Mouse (Mus musculus) forebrain, embryonic 15.5 days (tissue): ENCODE measurements at regions not wholly inside any gene's neighbourhood (a gene's known extent, or its start where the extent isn't known, plus 50 kb on each side); places are given as distances from the start of the nearest gene placed in this dataset.
A peak's percentile ranks its signal among the peaks of the same experiment; 100 is the strongest.

Experiments
- ATAC-seq: fragments of 200-750 bp; cut with Nextera tagmentation; replicated peaks from 2 replicates; pipeline ENCODE4 v1.8.0; 2017; ENCODE audit warnings: mild to moderate bottlenecking, moderate TSS enrichment, moderate library complexity
- H3K27ac ChIP-seq: fragments of 300-500 bp; sonication (generic); replicated peaks from 2 replicates; pipeline ENCODE4 v1.5.1; 2015; ENCODE audit warnings: mild to moderate bottlenecking, inconsistent platforms
- H3K27me3 ChIP-seq: fragments of 300-500 bp; sonication (generic); 2 replicates; pipeline ENCODE4 v1.6.1; 2015; ENCODE audit warnings: inconsistent platforms
- H3K36me3 ChIP-seq: fragments of 300-500 bp; sonication (generic); 2 replicates; pipeline ENCODE4 v1.6.1; 2015; ENCODE audit warnings: mild to moderate bottlenecking, inconsistent platforms
- H3K4me1 ChIP-seq: fragments of 300-500 bp; sonication (generic); 2 replicates; pipeline ENCODE4 v1.6.1; 2015; ENCODE audit warnings: inconsistent platforms
- H3K4me2 ChIP-seq: fragments of 300-500 bp; sonication (generic); replicated peaks from 2 replicates; pipeline ENCODE4 v1.6.1; 2015; ENCODE audit warnings: mild to moderate bottlenecking, inconsistent platforms
- H3K4me3 ChIP-seq: fragments of 300-500 bp; sonication (generic); 2 replicates; pipeline ENCODE4 v1.5.1; 2015; ENCODE audit warnings: mild to moderate bottlenecking, inconsistent platforms
- H3K9ac ChIP-seq: fragments of 300-500 bp; sonication (generic); replicated peaks from 2 replicates; pipeline ENCODE4 v1.6.1; 2015; ENCODE audit warnings: mild to moderate bottlenecking, inconsistent platforms
- H3K9me3 ChIP-seq: fragments of 300-500 bp; sonication (generic); 2 replicates; pipeline ENCODE4 v1.6.1; 2016; ENCODE audit warnings: inconsistent platforms
- WGBS: fragments of 180-500 bp; shearing (Covaris S2); methylation state at CpG from one replicate; pipeline ENCODE4 v1.1.7; 2015; ENCODE audit warnings: mixed read lengths; 5-methylcytosine and 5-hydroxymethylcytosine counted together

DNA sequence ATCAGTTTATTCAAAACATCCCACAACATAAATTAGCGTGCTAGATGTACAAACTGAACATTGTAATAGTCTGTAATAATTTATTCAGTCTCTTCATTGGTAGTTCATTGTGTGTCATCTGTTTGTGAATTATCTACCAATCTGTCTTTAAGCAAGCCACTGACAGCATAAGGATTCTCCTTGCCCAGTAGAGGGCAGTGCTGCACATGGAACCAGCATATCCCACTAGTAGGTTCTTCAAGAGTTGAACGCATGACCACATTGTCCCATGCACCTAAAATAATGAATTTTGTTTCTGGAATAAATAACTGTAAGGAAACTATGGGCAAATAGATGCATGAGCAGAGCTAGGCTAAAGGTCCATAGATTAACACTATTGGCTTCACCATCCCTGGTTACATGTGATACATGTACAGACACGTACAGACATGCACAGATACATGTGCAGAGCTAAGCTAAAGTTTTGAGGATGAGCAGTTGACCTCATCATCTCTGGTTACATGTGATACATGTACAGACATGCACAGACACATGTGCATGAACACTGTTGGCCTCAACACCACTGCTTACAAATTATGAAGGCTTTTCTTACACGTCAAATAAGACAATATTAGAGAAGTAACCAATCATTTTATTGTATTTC lies 143.0 kb upstream of the Ctnnd2 start:
- ATAC-seq, result peak; percentile 81
- WGBS, result 59% methylated on average over 4 of the region's 4 CpGs

DNA sequence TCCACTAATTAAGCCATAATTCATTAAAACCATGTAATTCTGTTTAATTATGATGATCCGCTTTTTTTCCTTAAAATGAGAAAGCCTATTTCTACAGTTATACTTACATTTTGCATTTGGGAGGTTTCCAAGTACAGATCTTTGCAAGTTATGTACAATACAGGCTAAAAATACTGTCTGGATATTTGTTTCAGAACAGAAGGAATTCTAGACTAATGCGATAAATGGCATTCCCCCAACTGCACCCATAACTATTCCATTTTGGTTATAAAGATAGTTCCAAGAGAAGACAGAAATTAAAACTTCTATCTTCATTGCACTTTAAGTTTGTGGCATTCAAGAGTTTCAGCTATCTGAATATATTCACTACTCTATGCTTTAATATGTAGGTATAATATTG lies 137.0 kb upstream of the Ctnnd2 start:
- H3K4me3 ChIP-seq, result no peak overlapping the region
- no peaks in the 10 kb centered on the region for H3K27me3 ChIP-seq
- no peak for ATAC-seq
- no peak overlapping the region for H3K27ac ChIP-seq
- no peaks in the 10 kb centered on the region for H3K36me3 ChIP-seq
- no peak overlapping the region for H3K9ac ChIP-seq
- no peaks in the 10 kb centered on the region for H3K4me1 ChIP-seq
- 80% methylated on average over 2 of the region's 2 CpGs for WGBS
- H3K9me3 ChIP-seq, result no peaks in the 10 kb centered on the region
- no peak overlapping the region for H3K4me2 ChIP-seq

More for the DNA sequence above, 143.0 kb upstream of the Ctnnd2 start:
- no peak overlapping the region for H3K27ac ChIP-seq
- H3K4me3 ChIP-seq, result no peak overlapping the region
- no peak overlapping the region for H3K4me2 ChIP-seq
- H3K9me3 ChIP-seq, result no peaks in the 10 kb centered on the region
- no peaks in the 10 kb centered on the region for H3K27me3 ChIP-seq
- no peak overlapping the region for H3K9ac ChIP-seq
- no peaks in the 10 kb centered on the region for H3K36me3 ChIP-seq
- no peaks in the 10 kb centered on the region for H3K4me1 ChIP-seq

DNA sequence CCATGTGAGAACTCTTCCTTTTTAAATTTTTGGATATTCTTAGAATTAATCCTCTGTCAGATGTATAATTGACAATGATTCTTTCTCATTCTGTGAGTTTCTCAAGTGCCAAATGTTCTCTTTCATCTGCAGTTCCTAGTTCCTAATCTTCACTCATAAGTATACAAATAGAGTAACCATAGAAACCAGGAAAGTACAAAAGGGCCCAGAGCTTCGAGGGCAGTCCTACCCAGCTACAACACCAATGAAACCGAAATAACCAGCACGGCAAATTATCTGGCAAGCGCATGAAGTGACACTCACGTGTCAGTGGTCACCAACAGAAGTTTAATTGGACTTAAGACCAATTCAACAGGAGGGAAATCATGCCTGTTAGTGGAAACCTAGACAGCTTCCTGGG lies 121.5 kb upstream of the Ctnnd2 start:
- Histone ChIP-seq H3K27me3 (no peaks in the 10 kb centered on the region), H3K4me2 (no peak overlapping the region), H3K4me3 (no peak overlapping the region), H3K4me1 (no peaks in the 10 kb centered on the region), H3K27ac (no peak overlapping the region), H3K36me3 (no peaks in the 10 kb centered on the region), H3K9ac (no peak overlapping the region), H3K9me3 (no peaks in the 10 kb centered on the region)
- 32% methylated on average over 5 of the region's 5 CpGs for WGBS
- ATAC-seq, result no peak

DNA sequence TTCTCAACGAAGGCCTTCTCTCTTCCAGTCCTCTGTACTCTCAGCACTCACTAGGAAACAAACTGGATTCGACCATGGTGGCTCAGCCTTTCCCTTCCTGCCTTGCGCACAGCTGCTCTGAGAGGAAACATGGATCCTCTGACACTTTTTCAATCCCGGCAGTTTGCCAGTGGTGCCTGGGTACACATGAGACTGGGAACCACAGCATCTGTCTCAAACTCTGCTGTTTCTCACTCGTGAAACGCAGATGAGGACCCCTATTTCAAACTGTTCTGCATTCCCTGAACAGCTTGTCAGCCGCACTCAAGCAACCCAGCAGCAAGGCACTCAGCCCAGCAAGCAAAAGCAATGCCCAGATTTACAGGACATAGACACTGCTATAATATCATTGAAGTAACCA lies 112.6 kb upstream of the Ctnnd2 start:
- WGBS, result 78% methylated on average over 7 of the region's 7 CpGs
- Histone ChIP-seq H3K36me3 (no peaks in the 10 kb centered on the region), H3K27ac (no peak overlapping the region), H3K9me3 (no peaks in the 10 kb centered on the region), H3K9ac (no peak overlapping the region), H3K4me3 (no peak overlapping the region), H3K4me2 (no peak overlapping the region), H3K4me1 (no peaks in the 10 kb centered on the region), H3K27me3 (no peaks in the 10 kb centered on the region)
- ATAC-seq, result no peak

DNA sequence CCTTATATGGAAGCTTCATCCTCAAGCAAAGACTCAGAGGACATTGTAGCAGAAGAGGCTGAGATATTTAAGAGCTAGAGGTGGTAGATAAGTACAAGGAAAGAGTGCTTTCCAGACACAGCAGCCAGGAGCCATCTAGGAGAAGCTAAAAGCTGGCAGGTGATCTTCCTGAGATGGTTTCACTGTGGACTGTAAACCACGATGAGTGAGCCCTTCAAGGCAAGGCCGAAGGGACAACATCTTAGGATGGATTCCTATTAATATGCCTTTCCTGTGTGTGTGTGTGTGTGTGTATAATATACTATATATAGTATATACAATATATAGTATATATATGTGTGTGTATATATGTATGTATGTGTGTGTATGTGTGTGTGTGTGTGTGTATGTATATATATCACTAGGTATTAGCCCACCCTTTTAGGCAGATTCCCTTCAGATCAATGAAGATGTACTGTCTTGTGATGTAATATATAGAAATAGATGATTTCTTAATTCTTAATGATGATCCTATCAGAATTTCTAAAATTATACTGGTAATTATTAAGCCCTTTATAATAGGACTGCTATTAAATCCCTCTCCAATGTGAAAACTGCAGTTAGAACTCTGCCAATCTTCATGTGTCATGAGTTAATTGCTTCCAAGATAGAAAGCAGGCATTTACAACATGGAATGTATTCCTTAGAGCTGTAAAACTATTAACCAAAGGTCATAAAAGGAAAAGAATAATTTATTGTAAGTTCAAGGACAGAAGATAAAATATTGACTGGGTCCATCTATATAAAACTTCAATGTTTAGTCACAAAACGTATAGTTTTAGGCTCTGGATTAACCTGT lies 111.7 kb upstream of the Ctnnd2 start:
- H3K4me2 ChIP-seq, result no peak overlapping the region
- WGBS, result 84% methylated on average over 3 of the region's 3 CpGs
- H3K36me3 ChIP-seq, result no peaks in the 10 kb centered on the region
- H3K9me3 ChIP-seq, result no peaks in the 10 kb centered on the region
- H3K27me3 ChIP-seq, result no peaks in the 10 kb centered on the region
- no peak overlapping the region for H3K9ac ChIP-seq
- no peak for ATAC-seq
- H3K4me1 ChIP-seq, result no peaks in the 10 kb centered on the region
- H3K27ac ChIP-seq, result no peak overlapping the region
- H3K4me3 ChIP-seq, result no peak overlapping the region

DNA sequence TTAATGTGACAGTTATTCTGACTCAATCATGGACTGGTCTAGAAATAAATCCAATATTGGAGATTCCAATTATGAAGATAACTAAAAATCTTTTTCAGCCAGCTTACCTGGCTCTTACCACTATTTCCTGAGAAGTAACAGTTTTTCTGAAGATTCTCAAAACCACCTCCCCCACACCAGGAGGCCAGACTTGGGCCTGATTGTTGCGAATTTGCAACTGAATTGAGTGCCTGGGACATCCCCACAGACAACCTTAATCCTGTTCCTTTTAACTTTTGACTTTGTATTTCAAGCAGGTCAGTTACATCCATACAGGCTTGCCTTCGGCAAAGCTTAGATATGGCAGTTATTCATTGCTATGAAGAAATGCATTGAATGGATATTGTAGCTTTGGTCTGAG lies 100.7 kb upstream of the Ctnnd2 start:
- 51% methylated on average over 2 of the region's 2 CpGs for WGBS
- ATAC-seq, result no peak
- Histone ChIP-seq H3K4me3 (no peak overlapping the region), H3K27ac (no peak overlapping the region), H3K4me2 (no peak overlapping the region), H3K27me3 (no peaks in the 10 kb centered on the region), H3K4me1 (no peaks in the 10 kb centered on the region), H3K9me3 (no peaks in the 10 kb centered on the region; the same call in 1 of the 2 replicates), H3K36me3 (no peaks in the 10 kb centered on the region), H3K9ac (no peak overlapping the region)

DNA sequence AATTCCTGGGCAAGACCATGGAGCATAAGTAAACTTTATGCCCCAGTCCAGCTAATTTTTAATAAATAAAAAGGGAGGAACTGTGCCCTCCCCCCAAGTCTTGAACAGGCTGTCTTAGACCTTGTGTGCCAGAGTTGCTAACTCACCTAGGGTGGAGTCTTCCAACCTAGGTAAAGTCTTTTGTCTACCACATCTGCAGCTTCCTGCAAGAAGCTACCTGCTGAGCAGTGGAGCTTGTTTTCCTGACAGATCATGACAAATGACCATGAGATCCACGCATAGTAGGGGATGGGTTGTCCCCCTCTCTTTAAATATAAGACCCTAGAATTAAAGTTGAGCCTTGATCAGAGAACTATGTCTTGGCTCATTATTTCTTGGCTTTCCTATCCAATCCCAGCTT lies 100.1 kb upstream of the Ctnnd2 start:
- WGBS, result 67% methylated on average over 1 of the region's 1 CpGs
- ATAC-seq, result no peak
- H3K4me1 ChIP-seq, result no peaks in the 10 kb centered on the region

DNA sequence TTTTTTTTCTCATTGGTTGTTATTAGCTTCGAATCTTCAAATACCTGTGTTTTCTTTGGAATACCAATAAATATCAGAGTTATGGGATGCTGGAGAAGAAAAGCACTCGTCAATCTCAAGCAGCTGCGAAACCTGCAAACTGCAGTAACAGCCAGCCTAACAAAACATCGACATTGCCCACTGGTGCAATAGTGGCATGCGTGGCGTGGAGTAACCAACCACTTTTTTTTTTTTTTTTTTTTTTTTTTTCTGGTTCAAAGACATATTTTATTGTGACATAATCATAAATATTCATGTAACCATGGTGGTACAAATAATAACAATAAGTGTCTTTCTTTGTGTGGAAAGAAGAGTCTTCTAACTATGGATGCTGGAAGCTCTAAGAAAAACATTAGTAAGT lies 85.3 kb upstream of the Ctnnd2 start:
- 0 out of 2 replicates have a peak, but pooled peaks cover 4% of the 10 kb centered on the region for H3K9me3 ChIP-seq
- ATAC-seq, result no peak
- no peak overlapping the region for H3K27ac ChIP-seq
- no peak overlapping the region for H3K4me2 ChIP-seq
- H3K36me3 ChIP-seq, result no peaks in the 10 kb centered on the region
- H3K4me1 ChIP-seq, result no peaks in the 10 kb centered on the region
- no peak overlapping the region for H3K9ac ChIP-seq
- H3K4me3 ChIP-seq, result no peak overlapping the region
- no peaks in the 10 kb centered on the region for H3K27me3 ChIP-seq
- 97% methylated on average over 6 of the region's 6 CpGs for WGBS

More for the DNA sequence above, 100.1 kb upstream of the Ctnnd2 start:
- no peak overlapping the region for H3K4me3 ChIP-seq
- H3K4me2 ChIP-seq, result no peak overlapping the region
- H3K9ac ChIP-seq, result no peak overlapping the region
- no peaks in the 10 kb centered on the region for H3K27me3 ChIP-seq
- H3K36me3 ChIP-seq, result no peaks in the 10 kb centered on the region
- no peak overlapping the region for H3K27ac ChIP-seq
- no peaks in the 10 kb centered on the region; the same call in 1 of the 2 replicates for H3K9me3 ChIP-seq

DNA sequence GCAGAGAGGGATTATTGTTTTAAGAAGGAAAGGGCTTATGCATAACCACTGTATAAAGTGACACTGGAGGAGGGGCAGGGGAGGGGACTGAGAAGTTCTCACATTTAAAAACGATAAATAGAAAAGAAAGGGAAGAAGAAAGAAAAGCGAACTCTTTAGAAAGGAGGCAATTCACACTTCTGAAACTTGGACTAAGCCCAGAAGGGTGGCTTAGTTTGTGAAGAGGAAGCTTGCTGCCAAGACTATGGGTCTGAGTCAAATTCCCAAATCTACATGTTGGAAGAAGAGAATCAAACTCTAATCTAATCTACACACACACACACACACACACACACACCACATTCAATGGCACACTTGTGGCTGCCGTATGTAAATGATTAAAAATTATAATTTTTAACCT lies 50.3 kb upstream of the Ctnnd2 start:
- ATAC-seq, result no peak
- H3K4me1 ChIP-seq, result no peaks in the 10 kb centered on the region
- WGBS, result 49% methylated on average over 3 of the region's 3 CpGs
- H3K4me2 ChIP-seq, result no peak overlapping the region
- no peak overlapping the region for H3K27ac ChIP-seq
- H3K27me3 ChIP-seq, result no peaks in the 10 kb centered on the region
- no peaks in the 10 kb centered on the region for H3K9me3 ChIP-seq
- no peaks in the 10 kb centered on the region for H3K36me3 ChIP-seq
- H3K4me3 ChIP-seq, result no peak overlapping the region
- H3K9ac ChIP-seq, result no peak overlapping the region
